Mouse (Mus musculus) c-Kit-positive CD71-negative TER-119-negative erythroid progenitor cells, embryonic 14.5 days (primary cell): Measurements from ENCODE around the gene Amt.
"Not testable (repeated sequence)": the region's sequence is repeated elsewhere in the genome, so short reads cannot be mapped to it uniquely, and the experiment has no call there.

ENCODE experiments used
- DNase-seq: peaks from one replicate; pipeline ENCODE4 v3.0.0-alpha.2; 2013; ENCODE audit warnings: low read depth

Gene Amt

GRCm38 (mm10) chr9:108296453-108297355 is at the start of gene Amt:
Gene Amt (plus strand): TSS chr9:108296853.
- no peak for DNase-seq

DNA sequence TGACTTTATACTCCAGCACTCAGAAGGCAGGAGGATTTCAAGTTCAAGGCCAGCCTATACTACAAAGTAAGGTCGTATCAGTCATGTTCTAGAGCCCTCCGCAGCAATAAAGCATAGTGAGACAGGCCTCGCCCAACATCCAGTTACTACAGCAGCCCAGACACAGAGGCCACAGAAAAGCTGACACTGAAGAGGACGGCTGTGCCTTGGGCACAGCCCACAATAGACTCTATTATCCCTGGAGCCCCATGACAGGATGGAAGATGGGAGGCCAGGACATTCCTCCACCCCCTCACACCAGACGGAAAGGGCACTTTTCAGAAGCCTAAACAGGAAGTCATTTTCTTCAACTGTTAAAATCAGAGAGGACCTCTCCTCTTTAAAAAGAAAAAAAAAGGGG is 47.7 kb upstream of the Amt start:
- no peak for DNase-seq

DNA sequence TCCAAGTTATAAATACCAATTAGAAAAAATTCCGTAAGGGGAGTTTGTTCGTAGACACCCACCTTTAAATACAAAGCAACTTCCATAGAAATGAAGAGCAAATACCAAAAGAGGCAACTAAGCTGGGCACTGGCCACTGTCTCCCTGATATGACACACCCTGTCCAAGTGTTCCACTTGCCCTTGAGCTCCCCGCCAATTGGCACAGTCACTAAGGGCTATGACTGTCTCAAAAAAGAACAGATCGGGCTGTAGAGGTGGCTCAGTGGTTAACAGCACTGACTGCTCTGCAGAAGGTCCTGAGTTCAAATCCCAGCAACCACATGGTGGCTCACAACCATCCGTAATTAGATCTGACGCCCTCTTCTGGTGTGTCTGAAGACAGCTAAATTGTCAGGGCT is 44.8 kb upstream of the Amt start:
- DNase-seq: no peak

DNA sequence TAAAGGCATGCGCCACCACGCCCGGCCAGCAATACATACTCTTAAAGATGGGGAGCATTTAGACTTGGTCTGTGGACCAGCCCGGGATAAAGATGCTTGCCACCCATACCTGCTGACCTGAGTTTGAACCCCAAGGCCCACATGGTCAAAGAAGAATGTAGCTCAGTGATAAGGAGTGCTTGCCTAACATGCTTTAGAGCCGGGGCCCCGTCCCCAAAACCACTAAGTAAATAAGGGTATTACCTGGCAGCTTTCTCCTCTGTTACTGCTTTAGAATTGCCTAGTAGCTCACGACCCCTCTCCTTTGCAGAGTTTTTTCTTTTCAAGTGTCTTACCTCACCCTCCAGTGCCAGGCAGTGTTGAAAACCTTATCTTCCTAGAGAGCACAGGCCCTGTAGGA is 43.9 kb upstream of the Amt start:
- no peak for DNase-seq

DNA sequence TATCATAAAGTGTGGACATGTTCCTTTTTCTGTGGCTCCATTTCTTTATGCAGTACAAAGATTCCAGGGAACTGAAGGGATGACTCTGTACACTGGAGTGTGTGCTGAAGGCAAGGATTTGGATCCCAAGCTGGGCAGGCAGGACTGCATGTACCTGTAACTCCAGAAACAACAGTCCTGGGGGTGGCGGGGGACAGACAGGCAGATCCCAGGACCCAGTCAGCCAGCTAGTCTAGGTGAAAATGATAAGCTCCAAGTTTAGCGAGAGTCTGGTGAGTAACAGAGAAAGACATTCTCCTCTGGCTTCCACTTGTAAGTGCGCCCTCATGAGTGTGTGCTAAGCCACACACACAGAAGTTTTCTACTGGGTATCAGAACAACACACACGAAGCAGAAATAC is 36.1 kb upstream of the Amt start:
- DNase-seq: no peak

GRCm38 (mm10) chr9:108261865-108262264 is 34.8 kb upstream of the Amt start:
- DNase-seq: no peak

DNA sequence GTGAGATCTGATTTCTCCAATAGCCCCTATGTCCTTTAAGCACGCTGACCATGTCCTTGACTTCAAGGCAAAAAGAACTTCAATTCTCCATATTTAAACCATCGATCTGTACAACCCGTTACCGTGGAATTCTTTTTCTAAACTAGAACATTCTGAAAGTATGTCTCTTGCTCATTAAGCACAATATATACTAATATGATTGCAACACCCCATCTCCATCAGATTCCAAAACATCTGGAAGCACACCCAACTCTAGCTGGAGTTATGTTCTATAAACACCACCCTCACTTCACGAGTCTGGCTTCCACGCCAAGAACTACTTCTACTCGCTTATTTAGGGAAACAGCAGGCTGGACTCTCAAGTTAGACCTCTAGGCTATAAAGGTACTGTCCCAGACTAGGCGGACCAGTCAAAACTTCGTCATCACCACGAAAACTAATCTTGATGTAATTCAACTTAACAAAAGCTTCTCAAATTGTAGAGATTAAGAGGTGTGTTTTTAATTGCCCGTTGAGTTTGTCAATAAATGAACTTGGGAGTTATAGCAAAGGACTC is 34.1 kb upstream of the Amt start:
- DNase-seq: no peak

DNA sequence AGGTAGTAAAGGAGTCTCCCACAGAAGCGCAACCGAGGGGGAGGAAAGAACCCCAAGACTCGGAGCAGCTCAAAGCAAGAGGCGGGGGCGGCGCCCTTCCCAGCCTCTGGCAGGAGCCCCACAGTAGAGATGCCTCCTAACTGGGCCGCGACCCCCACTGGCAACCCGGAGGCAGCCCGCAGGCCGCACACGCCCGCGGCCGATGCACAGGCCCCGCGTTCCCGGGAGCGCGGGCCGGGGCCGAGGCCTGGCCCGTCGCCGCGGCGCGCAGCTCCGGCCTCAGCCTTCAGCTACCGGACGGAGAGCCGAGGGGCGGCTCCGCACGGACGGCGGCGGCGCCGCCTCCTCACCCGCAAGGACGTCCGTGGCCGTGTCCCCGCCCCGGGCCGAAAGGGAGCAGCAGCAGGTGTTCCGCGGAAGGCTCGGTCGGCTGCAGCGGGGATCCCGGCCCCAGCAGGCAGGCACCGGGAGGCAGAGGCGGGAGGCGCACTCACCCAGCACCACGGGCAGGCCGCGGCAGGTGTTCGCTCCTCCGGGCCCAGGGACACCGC is 33.4 kb upstream of the Amt start:
- no peak for DNase-seq

DNA sequence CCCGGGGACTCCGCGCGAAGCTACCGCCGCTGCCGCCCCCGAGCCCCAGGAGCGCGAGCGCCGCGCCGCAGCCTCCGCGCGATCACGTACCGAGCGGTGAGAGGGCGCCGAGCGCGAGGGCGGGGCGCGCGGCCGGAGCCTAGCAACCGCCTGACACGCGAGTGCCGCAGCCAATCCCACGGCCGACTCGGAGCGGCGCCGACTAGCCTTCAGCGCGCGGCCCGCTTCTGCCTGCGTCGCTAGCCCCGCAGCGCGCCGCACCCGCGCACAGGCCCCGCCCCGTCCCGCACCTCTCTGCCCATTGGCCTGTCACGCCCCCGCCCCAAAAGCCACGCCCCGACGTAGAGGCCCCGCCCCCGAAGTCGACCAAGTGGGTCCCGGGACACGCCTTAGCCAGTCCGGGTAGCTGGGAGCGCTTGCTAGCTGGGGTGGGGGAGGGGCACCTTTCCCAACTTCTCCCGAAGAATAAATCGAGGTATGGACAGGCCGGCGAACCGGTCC is 32.9 kb upstream of the Amt start, which contains the start of gene Dag1:
TSS of gene Dag1 (minus strand) at position 269 of the 501 bp plus-strand sequence.
- DNase-seq: peak; percentile 87

- no peak for DNase-seq
These were observed 32.3 kb upstream of the Amt start for GRCm38 (mm10) chr9:108264191-108264921.

DNA sequence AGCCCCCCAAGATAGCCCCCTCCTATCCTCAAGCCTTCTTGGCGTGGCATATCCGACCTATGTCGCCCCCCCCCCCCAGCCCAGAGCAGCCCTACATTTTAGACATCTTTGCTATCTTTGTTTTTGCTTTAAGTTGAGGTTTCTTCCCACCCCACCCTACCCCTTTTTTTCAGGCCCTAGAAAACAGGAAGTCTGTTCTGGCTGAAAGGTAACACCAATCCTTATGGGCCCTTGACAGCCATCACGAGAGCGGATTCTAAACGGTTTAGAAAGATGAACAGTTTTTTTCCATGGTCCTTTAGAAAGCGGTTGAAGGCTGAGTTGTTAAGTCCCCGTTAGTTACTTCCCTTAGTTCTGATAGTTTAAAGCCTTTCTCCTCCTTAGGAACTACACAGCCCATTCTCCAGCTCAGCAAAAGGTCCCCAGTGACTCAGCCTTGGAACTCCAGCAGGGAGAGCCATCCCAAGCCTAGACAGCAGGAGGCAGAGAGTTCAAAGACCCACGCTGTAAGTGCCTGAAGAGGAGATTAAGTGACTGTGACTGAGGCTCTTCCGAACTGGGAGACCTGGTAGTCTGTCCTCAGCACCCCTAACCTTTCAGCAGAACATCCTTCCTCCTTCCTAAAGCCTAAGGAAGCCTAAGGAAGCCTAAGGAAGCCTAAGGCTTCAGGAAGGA is 30.3 kb upstream of the Amt start:
- DNase-seq: no peak

DNA sequence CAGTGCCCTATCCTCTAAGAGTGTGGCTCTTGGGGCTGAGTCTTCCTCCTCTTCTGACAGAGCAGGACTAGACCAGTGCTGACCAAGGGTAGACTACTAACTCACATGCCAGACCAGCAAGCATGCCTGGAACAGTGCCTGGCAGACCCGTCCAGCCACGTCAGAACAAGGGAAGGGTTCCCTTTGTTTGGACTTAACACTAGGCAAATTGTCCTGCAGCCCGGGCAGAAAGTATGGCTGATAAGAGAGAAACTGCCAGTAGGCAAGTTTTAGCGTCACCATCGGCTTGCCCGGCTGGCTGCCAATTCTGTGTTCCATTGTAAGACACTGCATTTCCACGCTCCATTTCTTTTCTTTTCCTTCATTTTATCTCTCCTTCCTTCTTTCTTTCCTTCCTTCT is 29.0 kb upstream of the Amt start:
- DNase-seq: no peak

GRCm38 (mm10) chr9:108268701-108269100 is 28.0 kb upstream of the Amt start:
- not testable (repeated sequence) for DNase-seq

DNA sequence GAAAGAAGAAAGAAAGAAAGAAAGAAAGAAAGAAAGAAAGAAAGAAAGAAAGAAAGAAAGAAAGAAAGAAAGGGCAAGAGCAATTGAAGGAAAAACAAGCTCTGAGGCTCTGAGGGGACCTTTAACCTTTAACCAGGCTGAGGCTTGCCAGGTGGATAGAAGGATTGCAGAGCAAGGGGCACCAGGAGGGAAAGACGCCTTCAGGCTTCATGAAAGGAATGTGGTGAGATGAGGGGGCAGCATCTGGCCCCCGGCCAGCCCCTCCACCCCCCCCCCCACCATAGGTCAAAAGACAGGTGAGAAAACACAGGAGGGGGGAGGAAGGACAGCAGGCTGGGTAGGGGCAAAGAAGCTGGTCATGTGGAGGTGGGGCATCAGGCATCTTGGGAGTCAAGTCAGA is 24.7 kb upstream of the Amt start:
- no peak for DNase-seq

GRCm38 (mm10) chr9:108272691-108273090 is 24.0 kb upstream of the Amt start:
- DNase-seq: no peak

- no peak for DNase-seq
These were observed 23.2 kb upstream of the Amt start for GRCm38 (mm10) chr9:108273485-108273884.

DNA sequence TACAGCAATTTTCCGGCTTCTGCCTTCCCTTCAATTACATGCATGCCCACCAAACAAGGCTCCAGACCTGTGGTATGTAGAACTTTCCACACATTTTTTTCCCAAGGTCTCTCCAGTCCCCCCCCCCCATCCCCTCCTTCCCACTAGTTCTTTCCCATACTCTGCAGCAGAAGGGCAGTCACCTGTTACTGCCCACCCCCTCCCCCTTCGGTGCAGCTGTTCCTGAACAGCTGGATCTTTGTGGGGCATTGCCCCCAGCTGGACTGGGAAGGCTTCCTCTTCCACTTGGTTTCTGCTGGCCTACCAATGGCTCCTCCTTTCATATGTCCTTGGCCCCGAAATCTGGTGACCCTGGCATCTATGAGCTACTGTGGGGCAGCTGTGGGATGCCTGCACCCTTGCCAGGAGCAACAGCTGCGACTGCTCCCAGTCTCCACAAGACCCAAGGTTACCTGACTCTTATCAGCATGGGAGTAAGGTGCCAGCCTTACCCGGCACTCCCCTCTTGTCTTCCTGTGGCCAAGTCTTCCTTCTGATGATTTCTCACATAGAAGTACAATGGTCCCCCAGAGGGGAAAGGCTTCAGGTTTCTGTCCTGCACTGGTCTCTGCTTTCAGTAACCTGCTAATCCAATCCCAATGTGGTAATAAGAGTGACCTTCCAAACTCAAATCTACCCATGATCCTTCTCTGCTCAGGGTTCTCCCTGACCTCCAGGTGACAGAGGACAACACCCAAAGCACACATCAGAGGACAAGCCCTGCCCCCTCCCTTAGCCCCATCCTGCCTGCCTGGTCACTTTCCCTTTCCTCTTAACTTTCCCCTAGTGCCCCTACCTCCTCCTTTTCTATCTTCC is 21.9 kb upstream of the Amt start:
- DNase-seq: no peak

GRCm38 (mm10) chr9:108275331-108275659 is 21.4 kb upstream of the Amt start:
- DNase-seq: no peak

- DNase-seq: peak; percentile 47
These were observed 17.8 kb upstream of the Amt start for GRCm38 (mm10) chr9:108278697-108279450.
